Mouse (Mus musculus): ENCODE data around the gene Fsd2. TPM values are rescaled to one million over a fixed set of nuclear protein-coding genes. Genes with fewer than 3 reads are reported as not detected.

The Fsd2 gene
- polyA plus RNA-seq, 1 experiment = 0.26 TPM

DNA sequence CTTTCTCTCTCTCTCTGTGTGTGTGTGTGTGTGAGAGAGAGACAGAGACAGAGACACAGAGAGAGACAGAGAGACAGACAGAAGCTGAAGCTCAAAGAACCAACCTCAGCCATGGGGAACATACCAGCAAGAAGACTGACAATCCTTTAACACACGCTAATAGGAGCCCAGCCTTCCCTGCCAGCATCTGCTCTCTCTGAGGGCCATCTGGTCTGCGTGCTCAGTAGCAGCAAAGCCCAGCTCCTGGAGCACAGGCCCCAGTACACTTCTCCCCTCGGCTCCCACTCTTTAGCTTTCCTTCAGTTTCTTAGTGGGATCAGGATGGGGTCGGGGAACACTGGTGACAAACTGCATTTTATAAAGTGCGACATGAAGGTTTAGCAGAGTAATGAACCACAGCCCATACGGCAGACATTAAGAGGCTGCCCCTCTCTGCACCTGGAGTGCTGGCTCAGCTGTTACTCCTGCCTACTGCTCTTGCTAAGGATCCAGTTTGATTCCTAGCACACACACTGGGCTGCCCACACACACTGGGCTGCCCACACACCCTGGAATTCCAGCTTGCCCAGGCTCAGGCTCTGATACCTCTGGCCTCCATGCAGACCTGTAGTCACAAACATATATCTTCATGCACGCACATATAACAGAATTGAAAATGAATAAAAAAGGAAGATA is 1.2 kb downstream of the Fsd2 start:
- no peak overlapping the region for H3K27ac ChIP-seq (ENCODE audit: insufficient read depth, low read length)
- no peaks in the 10 kb centered on the region for H3K4me1 ChIP-seq (ENCODE audit: control insufficient read depth, insufficient read depth, low read length)
- no peak overlapping the region for H3K4me3 ChIP-seq (replicated peaks; ENCODE audit: insufficient read depth, low read depth, low read length)
- H3K27me3 ChIP-seq (ENCODE audit: control insufficient read depth, insufficient read depth, low read length) = no peaks in the 10 kb centered on the region
- peak; percentile 35 to 44 for DNase-seq
- WGBS = 30% methylated on average over 7 of the region's 7 CpGs
- TF ChIP-seq CTCF (IDR thresholded peaks at IDR 0.05; ENCODE audit: borderline replicate concordance, insufficient read depth, low read depth, low read length) = no peak

- H3K4me1 ChIP-seq (ENCODE audit: control insufficient read depth, insufficient read depth, low read length) = no peaks in the 10 kb centered on the region
- H3K27ac ChIP-seq (ENCODE audit: insufficient read depth, low read length) = no peak overlapping the region
- no peak for DNase-seq
- no peak for TF ChIP-seq POLR2A (IDR thresholded peaks at IDR 0.05; ENCODE audit: borderline replicate concordance, insufficient read depth, low read length)
- no peak for TF ChIP-seq CTCF (IDR thresholded peaks at IDR 0.05; ENCODE audit: borderline replicate concordance, insufficient read depth, low read depth, low read length)
- no peaks in the 10 kb centered on the region for H3K27me3 ChIP-seq (ENCODE audit: control insufficient read depth, insufficient read depth, low read length)
- WGBS = 81% methylated on average over 7 of the region's 7 CpGs
- H3K4me3 ChIP-seq (replicated peaks; ENCODE audit: insufficient read depth, low read depth, low read length) = no peak overlapping the region
Measured at GRCm38 (mm10) chr7:81564766-81565165, 2.0 kb downstream of the Fsd2 start.

- no peak for DNase-seq
- Histone ChIP-seq H3K4me1 (ENCODE audit: control insufficient read depth, insufficient read depth, low read length) (no peaks in the 10 kb centered on the region), H3K27me3 (ENCODE audit: control insufficient read depth, insufficient read depth, low read length) (no peaks in the 10 kb centered on the region), H3K4me3 (replicated peaks; ENCODE audit: insufficient read depth, low read depth, low read length) (no peak overlapping the region), H3K27ac (ENCODE audit: insufficient read depth, low read length) (no peak overlapping the region)
- WGBS = 92% methylated on average over 4 of the region's 4 CpGs
- TF ChIP-seq CTCF (IDR thresholded peaks at IDR 0.05; ENCODE audit: borderline replicate concordance, insufficient read depth, low read depth, low read length) = no peak
- TF ChIP-seq POLR2A (IDR thresholded peaks at IDR 0.05; ENCODE audit: borderline replicate concordance, insufficient read depth, low read length) = no peak
Measured at GRCm38 (mm10) chr7:81563506-81564015, 3.2 kb downstream of the Fsd2 start.

DNA sequence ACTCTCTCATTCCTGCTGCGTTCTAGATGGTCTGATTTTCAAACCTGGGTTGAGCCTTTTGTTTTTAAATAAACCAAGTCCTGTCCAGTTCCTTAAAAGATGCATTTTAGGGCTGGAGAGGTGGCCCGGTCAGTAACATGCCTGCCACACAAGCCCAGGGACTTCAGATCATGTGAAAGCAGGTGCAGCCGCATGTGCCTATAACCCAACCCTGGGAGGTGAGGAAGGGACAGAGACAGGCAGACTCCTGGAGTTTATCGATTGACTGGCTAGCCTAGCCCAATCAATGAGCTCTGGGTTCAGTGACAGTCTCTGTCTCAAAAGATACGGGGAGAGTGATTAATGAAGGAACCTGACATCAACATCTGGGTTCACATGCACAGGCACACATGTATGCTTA is 5.5 kb downstream of the Fsd2 start:
- WGBS = 85% methylated on average over 5 of the region's 5 CpGs
- DNase-seq = no peak
- no peak overlapping the region for H3K4me3 ChIP-seq (replicated peaks; ENCODE audit: insufficient read depth, low read depth, low read length)
- TF ChIP-seq CTCF (IDR thresholded peaks at IDR 0.05; ENCODE audit: borderline replicate concordance, insufficient read depth, low read depth, low read length) (no peak), POLR2A (IDR thresholded peaks at IDR 0.05; ENCODE audit: borderline replicate concordance, insufficient read depth, low read length) (no peak)
- H3K27ac ChIP-seq (ENCODE audit: insufficient read depth, low read length) = no peak overlapping the region
- no peaks in the 10 kb centered on the region for H3K27me3 ChIP-seq (ENCODE audit: control insufficient read depth, insufficient read depth, low read length)
- no peaks in the 10 kb centered on the region for H3K4me1 ChIP-seq (ENCODE audit: control insufficient read depth, insufficient read depth, low read length)

DNA sequence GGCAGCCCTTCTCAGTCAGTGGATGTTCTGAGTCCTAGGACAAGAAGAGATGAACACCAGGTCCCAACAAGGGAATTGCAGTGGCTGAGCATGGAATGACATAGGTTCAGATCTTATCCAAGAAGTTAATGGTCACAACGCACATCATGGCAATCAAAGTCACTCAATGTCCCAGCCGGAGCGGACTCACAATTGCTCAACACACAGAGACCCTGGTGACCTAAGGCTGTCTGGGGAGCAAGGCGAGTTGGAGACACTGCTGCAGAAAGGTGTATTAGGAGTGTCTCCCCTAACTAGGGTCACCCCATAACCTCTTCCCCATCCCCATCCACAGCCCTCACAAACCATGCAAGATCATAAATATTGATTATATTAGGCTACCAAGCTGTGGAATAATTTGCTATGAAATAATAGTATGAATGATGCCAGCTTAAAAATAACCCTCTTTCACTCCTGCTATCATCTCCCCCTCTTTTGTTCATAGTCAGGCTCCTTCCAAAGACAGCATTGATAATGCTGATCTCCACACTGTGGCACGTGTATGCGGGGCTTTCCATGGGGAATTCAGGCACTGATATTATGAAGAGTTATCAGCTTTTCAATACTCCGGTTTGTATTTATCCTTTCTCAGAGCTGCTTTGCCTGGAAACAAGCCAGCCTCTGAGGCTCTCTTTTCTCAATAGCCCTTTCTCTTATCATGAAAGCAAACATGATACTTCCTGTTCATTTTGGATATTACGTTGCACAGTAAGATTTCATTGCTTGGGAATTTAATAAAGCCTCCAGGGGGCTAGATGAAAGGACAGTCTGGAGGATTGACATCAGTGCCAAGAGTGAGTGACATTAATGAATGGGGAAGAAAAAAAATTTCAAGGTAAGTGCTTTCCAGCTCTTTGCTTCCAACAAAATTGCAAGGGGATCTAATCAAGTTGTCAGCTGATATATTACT is 6.4 kb downstream of the Fsd2 start:
- Histone ChIP-seq H3K27ac (ENCODE audit: insufficient read depth, low read length) (no peak overlapping the region), H3K4me3 (replicated peaks; ENCODE audit: insufficient read depth, low read depth, low read length) (no peak overlapping the region), H3K27me3 (ENCODE audit: control insufficient read depth, insufficient read depth, low read length) (no peaks in the 10 kb centered on the region), H3K4me1 (ENCODE audit: control insufficient read depth, insufficient read depth, low read length) (no peaks in the 10 kb centered on the region)
- TF ChIP-seq CTCF (IDR thresholded peaks at IDR 0.05; ENCODE audit: borderline replicate concordance, insufficient read depth, low read depth, low read length) (no peak), POLR2A (IDR thresholded peaks at IDR 0.05; ENCODE audit: borderline replicate concordance, insufficient read depth, low read length) (no peak)
- 72% methylated on average over 8 of the region's 8 CpGs for WGBS
- no peak for DNase-seq

- TF ChIP-seq CTCF (IDR thresholded peaks at IDR 0.05; ENCODE audit: borderline replicate concordance, insufficient read depth, low read depth, low read length) (no peak), POLR2A (IDR thresholded peaks at IDR 0.05; ENCODE audit: borderline replicate concordance, insufficient read depth, low read length) (no peak)
- DNase-seq = no peak
Measured at GRCm38 (mm10) chr7:81559231-81559980, 7.3 kb downstream of the Fsd2 start.

DNA sequence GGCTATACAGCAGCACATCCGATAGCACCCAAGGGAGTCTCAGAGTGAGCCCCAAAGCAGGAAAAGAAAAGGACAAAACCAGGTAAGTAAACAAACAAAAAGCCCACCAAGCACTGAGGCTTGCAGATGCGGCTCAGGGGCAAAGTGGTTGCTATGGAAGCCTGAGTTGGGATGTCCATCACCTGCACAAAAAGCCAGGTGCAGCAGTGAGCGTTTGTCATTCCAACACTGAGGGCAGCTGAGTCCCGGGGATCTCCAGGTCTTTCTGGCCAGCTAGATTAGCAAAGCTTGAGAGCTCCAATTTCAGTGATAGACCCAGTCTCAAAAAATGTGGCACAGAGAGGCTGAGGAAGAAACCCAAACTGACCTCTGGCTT is 8.8 kb downstream of the Fsd2 start:
- no peaks in the 10 kb centered on the region for H3K27me3 ChIP-seq (ENCODE audit: control insufficient read depth, insufficient read depth, low read length)
- WGBS = 79% methylated on average over 4 of the region's 4 CpGs
- no peak overlapping the region for H3K4me3 ChIP-seq (replicated peaks; ENCODE audit: insufficient read depth, low read depth, low read length)
- H3K27ac ChIP-seq (ENCODE audit: insufficient read depth, low read length) = no peak overlapping the region
- no peaks in the 10 kb centered on the region for H3K4me1 ChIP-seq (ENCODE audit: control insufficient read depth, insufficient read depth, low read length)
- DNase-seq = no peak
- no peak for TF ChIP-seq POLR2A (IDR thresholded peaks at IDR 0.05; ENCODE audit: borderline replicate concordance, insufficient read depth, low read length)
- TF ChIP-seq CTCF (IDR thresholded peaks at IDR 0.05; ENCODE audit: borderline replicate concordance, insufficient read depth, low read depth, low read length) = no peak

More at GRCm38 (mm10) chr7:81559231-81559980, 7.3 kb downstream of the Fsd2 start:
- Histone ChIP-seq H3K27me3 (ENCODE audit: control insufficient read depth, insufficient read depth, low read length) (no peaks in the 10 kb centered on the region), H3K4me3 (replicated peaks; ENCODE audit: insufficient read depth, low read depth, low read length) (no peak overlapping the region), H3K27ac (ENCODE audit: insufficient read depth, low read length) (no peak overlapping the region), H3K4me1 (ENCODE audit: control insufficient read depth, insufficient read depth, low read length) (no peaks in the 10 kb centered on the region)
- 85% methylated on average over 14 of the region's 14 CpGs for WGBS

Data from cerebellum, adult 2 months (tissue).